Mouse (Mus musculus): ENCODE measurements around the gene Man1c1.

DNA sequence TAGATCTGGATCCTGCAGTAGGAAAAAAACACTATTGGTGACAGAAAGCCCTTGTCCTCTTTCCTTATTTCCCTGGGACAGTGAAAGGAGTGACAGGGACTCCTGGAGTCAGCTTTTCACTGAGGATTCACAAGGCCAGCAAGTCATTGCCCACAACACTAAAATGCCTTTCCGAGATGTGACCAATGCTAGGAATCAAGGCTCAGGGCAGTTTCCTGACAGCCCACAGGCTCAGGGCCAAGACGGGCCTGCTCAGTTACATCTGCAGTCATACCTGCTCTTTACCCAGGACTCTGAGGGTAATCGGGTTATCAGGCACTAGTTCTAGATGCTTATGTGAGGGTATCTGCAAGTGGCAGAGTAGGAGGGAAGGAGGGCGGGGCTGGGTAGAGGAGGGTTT is 180.6 kb downstream of the Man1c1 start:
- TF ChIP-seq CTCF (IDR thresholded peaks at IDR 0.05; ENCODE audit: low read depth) (no peak), EP300 (IDR thresholded peaks at IDR 0.05; ENCODE audit: low read depth) (no peak)
